ENCODE assay signal across 17 mouse cellular contexts in genomic region chr2:77503217-77503616, GRCm38 (mm10).
"Had no signal": no experiment of that assay in that cellular context is flagged by ENCODE, and none has a peak within 500 bp of the region (broad histone marks: within the 10 kb centered on the region; RNA-seq: fewer than 3 reads in every experiment).

No protein-coding gene starts in this region.

- H3K27me3 ChIP-seq: limb, embryonic 15.5 days; liver, embryonic 15.5 days; midbrain, embryonic 12.5 days; neural tube, embryonic 12.5 days had no signal

- H3K4me1 ChIP-seq: neural tube, embryonic 12.5 days had no signal

- H3K4me3 ChIP-seq: limb, embryonic 15.5 days; liver, embryonic 15.5 days; midbrain, embryonic 10.5 days; midbrain, embryonic 12.5 days; myocyte; neural tube, embryonic 12.5 days had no signal

- H3K4me2 ChIP-seq: limb, embryonic 15.5 days; lung, embryonic 14.5 days; midbrain, embryonic 12.5 days; neural tube, embryonic 12.5 days had no signal

- H3K9ac ChIP-seq: limb, embryonic 15.5 days; liver, embryonic 15.5 days; lung, embryonic 14.5 days; midbrain, embryonic 12.5 days; neural tube, embryonic 12.5 days had no signal

- H3K27ac ChIP-seq: limb, embryonic 15.5 days; midbrain, embryonic 10.5 days; midbrain, embryonic 12.5 days; neural tube, embryonic 12.5 days had no signal

- ATAC-seq: midbrain, embryonic 16.5 days had no signal

- H3K36me3 ChIP-seq: limb, embryonic 15.5 days; liver, embryonic 15.5 days; midbrain, embryonic 10.5 days; midbrain, embryonic 12.5 days; neural tube, embryonic 12.5 days had no signal

- H3K9me3 ChIP-seq: limb, embryonic 15.5 days; liver, embryonic 15.5 days; midbrain, embryonic 10.5 days; midbrain, embryonic 12.5 days; neural tube, embryonic 12.5 days had no signal

- DNase-seq: lung, adult 18-20 months; lung, postnatal 10 days; lung, postnatal 4 days; midbrain, embryonic 14.5 days; right cerebral cortex, postnatal 14 days; spleen, adult 18-20 months; thymus, adult 18-20 months; thymus, postnatal 14 days; thymus, postnatal 36 days had no signal
